ENCODE assay signal across 7 mouse cellular contexts in the genomic region with DNA sequence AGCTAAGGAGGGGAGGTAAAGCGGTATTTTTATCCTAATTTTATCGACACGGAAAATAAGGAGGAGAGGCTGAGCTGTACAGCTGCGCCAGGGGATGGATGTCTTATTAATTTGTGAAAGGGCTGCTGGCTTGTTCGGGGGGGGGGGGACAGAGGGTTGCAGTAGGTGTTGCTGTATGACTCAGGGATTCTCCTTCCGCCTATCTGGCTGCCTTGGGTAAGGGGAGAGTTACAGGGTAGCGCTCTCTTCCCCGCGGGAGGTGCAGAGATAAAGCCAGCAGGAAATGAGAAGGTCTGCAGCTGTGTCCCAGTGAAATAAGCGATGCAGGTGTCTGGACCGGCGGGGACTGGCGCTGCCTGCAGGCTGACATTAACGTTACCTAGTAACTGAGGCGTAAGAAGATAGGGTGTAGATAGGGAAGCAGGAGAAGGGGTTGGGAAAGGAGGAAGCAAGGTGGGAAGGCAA. TPM values are rescaled to one million over a fixed set of nuclear protein-coding genes. Genes with fewer than 3 reads are reported as not detected.
DNase-seq lines count a peak whose midpoint lies in the region; ATAC-seq and TF ChIP-seq lines count a peak whose summit lies in the region.

No protein-coding gene starts in this region.

- WGBS in forebrain, embryonic 13.5 days: 1% methylated on average over 15 of the region's 15 CpGs
- 3% methylated on average over 15 of the region's 15 CpGs for WGBS in kidney, postnatal 0 days
- 2% methylated on average over 15 of the region's 15 CpGs for WGBS in midbrain, embryonic 14.5 days

- H3K27me3 ChIP-seq in forebrain, embryonic 13.5 days: peaks cover 13% of the 10 kb centered on the region; the same call in 1 of the 2 replicates
- H3K27me3 ChIP-seq in kidney, postnatal 0 days (ENCODE audit: insufficient read depth, low read length): no peaks in the 10 kb centered on the region
- H3K27me3 ChIP-seq in midbrain, embryonic 14.5 days (ENCODE audit: control insufficient read depth, insufficient read depth, low read length): no peaks in the 10 kb centered on the region

- no peak for TF ChIP-seq CTCF in kidney, postnatal 0 days (IDR thresholded peaks at IDR 0.05; ENCODE audit: low read depth)

- H3K4me3 ChIP-seq in forebrain, embryonic 13.5 days: peak overlapping the region; percentile 40
- peak overlapping the region; percentile 17 for H3K4me3 ChIP-seq in kidney, postnatal 0 days (replicated peaks; ENCODE audit: low read depth, low read length)
- H3K4me3 ChIP-seq in midbrain, embryonic 14.5 days (replicated peaks; ENCODE audit: low read depth, low read length): peak overlapping the region; percentile 36

- peak overlapping the region; percentile 68 for H3K4me2 ChIP-seq in forebrain, embryonic 13.5 days
- peak overlapping the region; percentile 49 for H3K4me2 ChIP-seq in kidney, postnatal 0 days (ENCODE audit: low read length)
- peak overlapping the region; percentile 70 for H3K4me2 ChIP-seq in midbrain, embryonic 14.5 days (ENCODE audit: low read length)

- H3K9me3 ChIP-seq in forebrain, embryonic 13.5 days (replicated peaks): no peaks in the 10 kb centered on the region
- no peaks in the 10 kb centered on the region for H3K9me3 ChIP-seq in kidney, postnatal 0 days (replicated peaks; ENCODE audit: low read length)
- no peaks in the 10 kb centered on the region for H3K9me3 ChIP-seq in midbrain, embryonic 14.5 days (ENCODE audit: control insufficient read depth, low read length)

- intact Hi-C loops in left cerebral cortex, postnatal 4 days (cut with DNase I): loop anchor here (2.0 kb wide), 2 partner anchors 66 to 104 kb away; a partner anchor contains a TSS

- peak; percentile 50 for ATAC-seq in forebrain, embryonic 13.5 days
- no peak for ATAC-seq in kidney, postnatal 0 days (replicated peaks; ENCODE audit: low FRiP score, low read depth)
- ATAC-seq in midbrain, embryonic 14.5 days (ENCODE audit: low FRiP score, low TSS enrichment): peak; percentile 50

- peak; percentile 25 to 39 for DNase-seq in left cerebral cortex, adult 8-10 months (ENCODE audit: low spot score in 2 of 2)
- DNase-seq in left cerebral cortex, postnatal 4 days: no peak
- peak; percentile 82 for DNase-seq in ZHBTc4 (ENCODE audit: low read depth, low spot score)
- peak; percentile 32 for DNase-seq in kidney, postnatal 0 days (ENCODE audit: low spot score)
- peak; percentile 65 for DNase-seq in midbrain, embryonic 14.5 days
- peak; percentile 71 for DNase-seq in thymus, postnatal 25 days

- no peaks in the 10 kb centered on the region for H3K36me3 ChIP-seq in forebrain, embryonic 13.5 days (ENCODE audit: poor library complexity, severe bottlenecking)
- H3K36me3 ChIP-seq in kidney, postnatal 0 days (ENCODE audit: insufficient read depth, low read length): no peaks in the 10 kb centered on the region
- no peaks in the 10 kb centered on the region for H3K36me3 ChIP-seq in midbrain, embryonic 14.5 days (ENCODE audit: control insufficient read depth, insufficient read depth, low read length)

- H3K27ac ChIP-seq in forebrain, embryonic 13.5 days: peak overlapping the region; percentile 31; the same call in 1 of the 2 replicates
- H3K27ac ChIP-seq in kidney, postnatal 0 days: no peak overlapping the region
- peak overlapping the region; percentile 15 for H3K27ac ChIP-seq in midbrain, embryonic 14.5 days (replicated peaks; ENCODE audit: low read depth, low read length)

- peak overlapping the region; percentile 58 for H3K9ac ChIP-seq in forebrain, embryonic 13.5 days
- no peak overlapping the region for H3K9ac ChIP-seq in kidney, postnatal 0 days (ENCODE audit: low read depth, low read length)
- H3K9ac ChIP-seq in midbrain, embryonic 14.5 days (replicated peaks; ENCODE audit: low read length): peak overlapping the region; percentile 44

- peaks cover 10% of the 10 kb centered on the region; the same call in 1 of the 2 replicates for H3K4me1 ChIP-seq in forebrain, embryonic 13.5 days
- H3K4me1 ChIP-seq in kidney, postnatal 0 days (replicated peaks; ENCODE audit: insufficient read depth, low read length): 0 out of 2 replicates have a peak, but pooled peaks cover 4% of the 10 kb centered on the region
- H3K4me1 ChIP-seq in midbrain, embryonic 14.5 days (ENCODE audit: control insufficient read depth, insufficient read depth, low read length): no peaks in the 10 kb centered on the region

RNA-seq across cellular contexts. Expression of a gene that starts 2.7 kb away (rescaled TPM):
- not detected for total RNA-seq in left cerebral cortex, adult 8-10 months (2022)
- not detected for total RNA-seq in left cerebral cortex, postnatal 4 days (2021)
- not detected in 2 replicates for polyA plus RNA-seq in forebrain, embryonic 13.5 days (2015; fragmentation: Nextera tagmentation; extraction: Ambion mirVana)
- polyA plus RNA-seq in kidney, postnatal 0 days (2015; fragmentation: Nextera tagmentation; extraction: Ambion mirVana): not detected in 2 replicates
- not detected in 2 replicates for polyA plus RNA-seq in midbrain, embryonic 14.5 days (2014; fragmentation: Nextera tagmentation; extraction: Ambion mirVana)

RNA-seq across cellular contexts. Expression of a gene that starts 16.0 kb away (rescaled TPM):
- not detected for total RNA-seq in left cerebral cortex, adult 8-10 months (2022)
- not detected for total RNA-seq in left cerebral cortex, postnatal 4 days (2021)
- polyA plus RNA-seq in forebrain, embryonic 13.5 days (2015; fragmentation: Nextera tagmentation; extraction: Ambion mirVana): 0.15 TPM in 1 of 2 replicates, not detected in the other
- polyA plus RNA-seq in kidney, postnatal 0 days (2015; fragmentation: Nextera tagmentation; extraction: Ambion mirVana): 0.07 TPM in 1 of 2 replicates, not detected in the other
- polyA plus RNA-seq in midbrain, embryonic 14.5 days (2014; fragmentation: Nextera tagmentation; extraction: Ambion mirVana): 0.20 TPM in 2 replicates

RNA-seq across cellular contexts. Expression of a gene that starts 27.9 kb away (rescaled TPM):
- 100 to 1,000 TPM; 154 to 188 (median 170) TPM for total RNA-seq in left cerebral cortex, adult 8-10 months (2022)
- total RNA-seq in left cerebral cortex, postnatal 4 days (2021): 100 to 1,000 TPM; 273 to 279 TPM
- polyA plus RNA-seq in forebrain, embryonic 13.5 days (2015; fragmentation: Nextera tagmentation; extraction: Ambion mirVana): 191 and 216 TPM in 2 replicates
- polyA plus RNA-seq in kidney, postnatal 0 days (2015; fragmentation: Nextera tagmentation; extraction: Ambion mirVana): 86.7 and 90.1 TPM in 2 replicates
- 128 and 143 TPM in 2 replicates for polyA plus RNA-seq in midbrain, embryonic 14.5 days (2014; fragmentation: Nextera tagmentation; extraction: Ambion mirVana)

RNA-seq across cellular contexts. Expression of a gene that starts 28.6 kb away (rescaled TPM):
- total RNA-seq in left cerebral cortex, adult 8-10 months (2022): 10 to 100 TPM; 17.0 to 22.4 (median 19.2) TPM
- total RNA-seq in left cerebral cortex, postnatal 4 days (2021): 10 to 100 TPM; 27.4 to 30.2 TPM
- polyA plus RNA-seq in forebrain, embryonic 13.5 days (2015; fragmentation: Nextera tagmentation; extraction: Ambion mirVana): 84.6 and 87.5 TPM in 2 replicates
- 102 TPM in 2 replicates for polyA plus RNA-seq in kidney, postnatal 0 days (2015; fragmentation: Nextera tagmentation; extraction: Ambion mirVana)
- 74.0 and 79.1 TPM in 2 replicates for polyA plus RNA-seq in midbrain, embryonic 14.5 days (2014; fragmentation: Nextera tagmentation; extraction: Ambion mirVana)
